Mouse (Mus musculus) adrenal gland, adult 8-10 months (tissue): Measurements from ENCODE around the gene Inhbc. TPM values are rescaled to one million over a fixed set of nuclear protein-coding genes. Genes with fewer than 3 reads are reported as not detected.

Experiments
- DNase-seq: peaks from one replicate; pipeline ENCODE4 v3.0.0; 2022
- total RNA-seq, 4 experiments: library from RNA; stranded (reverse); gene quantifications; 2 replicates each; pipeline ENCODE4 v1.2.4; 2022

Gene Inhbc
- total RNA-seq, 4 experiments from 2014 or later = not detected

DNA sequence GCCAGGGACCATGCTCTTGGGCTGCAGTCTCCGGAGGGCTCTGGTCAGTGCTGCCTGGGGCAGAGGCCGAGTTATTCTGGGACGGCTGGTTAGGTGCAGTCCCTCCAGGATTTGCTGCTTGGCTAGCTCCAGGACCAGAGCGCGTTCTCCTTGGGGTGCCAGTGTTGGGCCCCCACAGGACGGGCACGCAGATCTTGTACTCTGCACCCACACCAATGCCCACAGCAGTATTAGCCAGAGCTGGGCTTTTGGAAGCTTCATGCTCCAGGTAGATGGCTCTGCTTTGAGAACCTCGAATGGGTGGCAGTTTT, 19.0 kb downstream of the Inhbc start:
- DNase-seq = no peak

DNA sequence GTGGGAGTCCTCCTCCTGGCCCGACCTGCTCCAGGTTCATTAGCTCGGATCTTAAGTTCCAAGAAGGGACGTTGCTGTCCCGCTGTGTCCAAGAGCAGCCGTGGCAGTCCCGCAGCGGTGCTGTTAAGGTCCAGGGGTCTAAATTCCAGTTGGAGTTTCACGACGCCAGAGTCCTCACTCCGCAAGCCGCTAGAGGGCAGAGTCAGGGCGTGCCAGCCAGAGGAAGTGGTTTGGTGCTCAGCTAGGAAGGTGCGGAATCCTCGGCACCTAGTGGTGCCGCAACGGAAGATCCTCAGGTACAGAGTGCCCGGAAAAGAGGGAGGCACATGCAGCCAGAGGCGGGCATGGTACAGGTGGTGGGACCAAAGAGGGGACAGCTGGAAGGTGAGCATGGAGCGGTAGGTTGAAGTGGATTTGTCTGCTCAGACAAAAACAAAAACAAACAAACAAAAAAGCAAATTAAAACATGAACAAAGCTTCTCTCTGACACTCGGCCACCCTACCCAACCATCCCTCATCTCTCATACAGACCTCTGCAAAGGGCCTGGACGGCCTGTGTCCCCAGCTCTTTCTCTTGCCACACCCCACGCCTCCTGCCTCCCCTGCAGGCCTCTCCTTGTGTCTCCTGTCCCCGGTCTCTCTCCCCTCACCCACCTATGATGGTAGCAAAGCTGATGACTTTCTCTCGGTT, 19.5 kb downstream of the Inhbc start:
- no peak for DNase-seq

DNA sequence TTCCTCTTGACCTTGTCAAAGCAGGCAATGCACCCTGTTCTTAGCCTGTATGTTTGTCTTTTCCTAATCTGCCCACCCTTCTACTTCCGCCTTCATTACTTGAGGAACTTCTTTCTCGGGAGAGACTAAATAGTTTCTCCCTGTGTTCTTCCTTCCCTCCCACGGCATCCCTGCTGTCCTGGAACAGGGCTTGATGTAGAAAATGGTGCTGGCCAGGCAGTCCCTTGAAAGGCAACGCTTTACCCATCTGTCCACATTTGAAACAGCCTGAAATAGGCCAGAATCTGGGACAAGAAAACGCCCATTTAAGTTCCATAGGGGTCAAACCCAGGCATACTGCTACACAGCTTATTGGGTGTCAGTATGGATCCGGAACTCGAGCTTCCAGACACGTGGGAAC, 20.4 kb downstream of the Inhbc start:
- no peak for DNase-seq

DNA sequence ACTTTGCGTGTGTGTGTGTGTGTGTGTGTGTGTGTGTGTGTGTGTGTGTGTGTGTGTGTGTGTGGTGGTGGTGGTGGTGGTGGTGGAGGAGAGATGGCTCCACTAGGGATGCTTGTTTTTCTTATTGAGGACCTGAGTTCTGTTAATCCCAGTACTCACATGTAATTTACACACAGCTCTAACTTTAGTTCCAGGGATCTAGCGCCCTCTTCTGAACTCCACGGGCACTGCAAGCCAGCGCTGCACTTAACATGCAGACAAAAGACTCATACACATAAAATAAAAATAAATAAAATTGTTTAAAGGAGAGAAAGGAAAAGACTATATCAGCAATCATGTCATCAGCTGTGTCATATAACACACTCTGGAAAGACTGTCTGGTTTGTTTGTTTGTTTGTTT, 21.3 kb downstream of the Inhbc start:
- no peak for DNase-seq

DNA sequence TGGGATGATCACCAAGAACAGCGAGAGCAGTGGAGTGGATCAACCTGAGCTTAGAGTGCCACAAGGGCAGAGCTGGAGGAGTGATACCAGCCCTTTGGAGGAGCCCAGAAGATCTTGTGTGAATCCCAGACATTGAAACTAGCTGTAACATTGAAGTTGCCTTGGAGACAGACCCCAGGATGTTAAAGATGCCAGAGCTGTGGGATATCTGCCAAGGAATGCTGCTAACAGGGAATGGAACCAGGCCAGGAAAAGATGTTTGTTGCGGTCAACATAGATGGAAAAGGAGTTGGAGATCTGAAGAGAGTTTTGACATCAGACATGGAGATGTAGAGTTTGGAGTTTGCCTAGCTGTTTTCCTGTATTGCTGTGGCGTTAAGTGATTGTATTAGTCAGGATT, 24.1 kb downstream of the Inhbc start:
- DNase-seq = no peak

DNA sequence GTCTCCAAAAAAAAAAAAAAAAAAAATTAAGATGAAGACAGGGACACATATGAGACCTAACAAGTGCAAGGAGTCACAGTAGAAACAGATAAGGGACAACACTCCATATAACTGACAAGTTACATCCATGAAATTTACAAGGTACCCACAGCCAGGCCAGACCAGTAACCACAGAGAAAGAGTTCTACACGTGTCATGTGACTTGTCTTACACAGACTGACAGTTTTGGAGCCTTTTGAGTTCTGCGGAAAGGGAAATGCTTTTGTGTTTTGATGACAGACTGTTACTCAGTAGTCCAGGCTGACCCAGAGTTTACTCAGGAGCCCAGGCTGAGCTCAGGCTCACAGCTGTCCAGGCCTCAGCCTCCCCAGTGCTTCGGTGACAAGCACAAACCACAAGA, 27.2 kb downstream of the Inhbc start:
- DNase-seq = no peak

DNA sequence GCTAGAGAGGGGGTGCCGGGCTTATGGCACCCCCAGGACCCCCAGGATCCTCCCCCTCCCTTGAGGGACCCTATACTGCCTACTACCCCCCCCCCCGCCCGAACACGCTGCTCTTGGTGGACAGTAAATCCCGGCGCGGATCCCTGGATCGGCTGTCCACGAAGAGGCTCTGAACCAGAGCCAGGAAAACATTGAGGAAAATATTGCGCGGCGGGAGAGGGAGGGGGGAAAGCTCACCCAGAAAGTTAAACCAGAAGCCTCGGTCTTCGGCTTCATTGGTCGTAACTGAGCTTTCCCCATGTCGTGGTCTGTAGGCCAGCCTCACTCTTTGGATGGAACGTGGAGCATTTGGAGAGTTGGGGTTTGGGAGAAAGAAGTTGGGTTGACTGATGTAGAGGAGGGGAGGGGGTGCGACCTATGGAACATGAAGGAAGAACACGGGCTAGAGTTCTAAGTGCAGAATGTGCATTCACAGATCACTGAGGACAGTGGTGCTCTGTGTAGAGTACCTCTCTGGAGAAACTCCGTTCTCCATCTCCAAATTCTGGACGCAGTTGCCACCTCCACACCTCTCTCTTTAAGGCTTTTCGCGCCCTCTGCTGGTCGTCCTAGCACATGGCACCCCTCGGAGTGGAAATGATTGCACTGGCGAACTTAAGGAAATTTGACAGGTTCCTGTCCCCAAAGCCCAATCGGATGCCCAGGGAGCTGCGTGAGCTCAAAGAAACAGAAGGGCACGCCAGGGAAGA, 28.2 kb downstream of the Inhbc start, which contains the start of gene Gli1:
Gene Gli1 (minus strand): TSS at position 84 of the 749 bp plus-strand sequence.
- DNase-seq = peak; percentile 73

DNA sequence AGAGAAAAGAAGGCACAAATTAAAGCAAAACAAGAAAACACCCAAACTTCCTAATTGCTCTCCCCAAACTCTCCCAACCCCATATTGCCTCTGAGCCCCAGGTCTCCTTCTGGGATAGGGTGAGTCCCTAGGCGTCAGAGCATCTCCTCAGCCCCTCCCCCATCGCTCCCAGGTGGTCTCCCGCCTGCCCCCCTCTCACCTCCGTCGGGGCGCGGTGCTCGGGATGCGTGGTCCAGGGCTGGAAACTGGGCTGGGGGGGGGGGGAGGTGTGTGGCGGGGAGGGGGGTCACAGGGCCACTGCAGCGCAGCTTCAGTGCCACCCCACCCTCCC, 28.9 kb downstream of the Inhbc start:
- DNase-seq = no peak

DNA sequence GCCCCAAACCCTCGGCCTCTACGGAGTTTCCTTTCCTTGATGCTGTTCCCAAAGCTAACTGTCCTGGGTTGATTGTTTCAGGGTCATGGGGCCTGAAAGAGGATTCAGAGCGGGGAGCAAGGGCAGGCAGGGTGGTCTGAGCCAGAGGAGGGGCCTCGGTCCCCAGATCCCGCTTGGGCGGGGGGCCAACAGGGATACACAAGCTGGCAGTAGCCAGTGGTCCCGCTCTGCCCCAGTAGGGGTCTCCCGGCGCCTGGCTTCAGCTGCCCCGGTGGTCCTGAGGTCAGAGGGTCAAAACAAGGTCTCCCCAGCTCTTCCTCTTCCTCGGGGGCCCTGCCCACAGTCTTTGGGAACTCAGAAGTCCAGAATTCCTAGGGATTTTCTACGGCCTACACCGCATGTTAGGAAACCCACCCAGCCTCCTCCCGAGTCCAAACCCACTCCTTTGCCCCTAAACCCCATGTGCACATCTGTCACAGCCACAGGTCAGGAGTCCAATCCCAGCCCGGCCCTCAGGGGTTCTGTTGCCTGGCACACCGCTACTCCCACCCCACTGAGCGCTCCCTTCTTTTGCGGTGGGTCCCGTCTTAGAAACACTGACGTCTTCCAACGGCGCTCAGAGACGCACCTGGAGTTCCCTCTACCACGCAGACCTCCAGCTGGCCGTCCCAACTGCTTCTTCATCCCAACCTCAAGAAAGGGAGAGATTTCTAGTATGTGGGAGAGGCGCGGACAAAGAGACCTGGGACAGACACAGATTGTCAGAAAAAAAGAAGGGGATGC, 29.5 kb downstream of the Inhbc start:
- DNase-seq = no peak

DNA sequence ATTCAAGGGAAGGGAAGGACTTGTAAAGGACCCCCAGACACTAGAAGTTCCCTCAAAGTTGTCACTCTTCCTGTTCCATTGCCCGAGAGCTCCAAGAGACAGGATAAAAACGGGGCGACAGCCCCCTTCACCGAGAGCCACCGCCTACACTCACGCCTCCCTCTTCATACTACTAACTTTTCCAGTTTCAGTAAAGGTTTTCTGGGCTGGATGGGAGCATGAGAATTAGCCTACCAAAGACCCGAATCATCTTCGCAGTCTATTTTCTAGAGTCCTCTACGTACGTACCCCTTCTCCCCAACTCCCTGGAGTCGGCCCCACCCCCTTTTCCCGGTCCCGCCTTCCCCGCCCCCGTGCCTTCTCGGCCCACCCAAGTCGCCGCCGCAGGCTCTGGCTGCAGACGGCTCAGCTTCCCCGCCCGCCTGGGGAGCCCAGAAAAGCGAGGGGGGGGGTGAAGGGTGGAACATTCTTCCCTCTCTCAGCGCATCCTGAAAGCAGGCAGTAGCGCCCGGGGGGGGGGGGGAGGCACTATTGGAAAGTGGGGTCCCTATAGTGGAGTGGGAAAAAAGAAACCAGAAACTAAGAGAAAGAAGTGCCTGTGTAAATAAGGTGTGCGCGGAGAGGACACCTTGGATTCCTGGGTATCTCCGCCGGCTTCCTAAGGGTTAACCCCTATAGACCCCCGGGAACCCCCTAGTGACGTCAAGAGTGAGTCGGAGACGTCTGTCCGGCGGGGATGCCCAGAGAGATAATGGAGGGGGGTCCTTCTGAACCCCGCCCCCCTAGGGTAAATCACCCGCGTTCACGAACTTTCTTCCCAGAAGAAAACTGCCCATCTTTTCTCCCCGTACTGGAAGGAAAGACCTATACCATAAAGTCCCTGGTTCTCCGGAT, 30.3 kb downstream of the Inhbc start:
- DNase-seq = no peak

DNA sequence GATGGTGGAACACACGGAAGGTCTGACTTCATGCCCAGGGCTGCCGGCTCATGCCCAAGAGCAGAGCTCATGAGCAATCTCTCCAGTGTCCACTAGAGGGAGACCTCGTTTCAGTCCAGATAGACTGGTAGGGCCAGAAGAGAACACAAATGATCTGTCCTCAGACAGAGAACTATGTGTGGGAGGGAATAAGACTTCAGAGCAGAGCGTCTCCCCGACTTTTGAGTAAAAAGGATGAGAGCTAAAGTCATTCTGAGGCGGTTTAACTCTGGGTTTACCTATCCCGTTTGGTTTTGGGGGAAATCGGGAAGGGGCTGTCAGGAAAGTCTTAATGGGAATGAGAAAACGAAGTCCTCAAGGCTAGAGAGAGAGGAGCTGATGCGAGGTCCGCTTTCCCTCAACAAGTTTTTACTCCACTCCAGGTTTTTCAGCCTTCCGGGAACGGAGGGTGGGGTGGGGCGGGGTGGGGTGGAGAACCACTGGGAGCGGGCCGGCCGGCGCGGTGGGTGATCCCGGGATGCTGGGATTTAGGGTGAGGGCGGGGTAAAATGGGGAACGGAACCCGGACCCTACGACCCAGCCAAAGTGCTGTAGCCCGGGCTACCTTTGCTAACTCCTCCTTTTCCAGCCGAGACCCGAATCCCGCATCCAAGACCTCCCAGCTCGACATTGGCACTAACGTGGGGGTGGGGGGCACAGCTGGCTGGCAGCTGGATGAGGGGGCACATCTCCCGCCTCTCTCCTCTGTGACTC, 31.1 kb downstream of the Inhbc start:
- peak; percentile 80 for DNase-seq

DNA sequence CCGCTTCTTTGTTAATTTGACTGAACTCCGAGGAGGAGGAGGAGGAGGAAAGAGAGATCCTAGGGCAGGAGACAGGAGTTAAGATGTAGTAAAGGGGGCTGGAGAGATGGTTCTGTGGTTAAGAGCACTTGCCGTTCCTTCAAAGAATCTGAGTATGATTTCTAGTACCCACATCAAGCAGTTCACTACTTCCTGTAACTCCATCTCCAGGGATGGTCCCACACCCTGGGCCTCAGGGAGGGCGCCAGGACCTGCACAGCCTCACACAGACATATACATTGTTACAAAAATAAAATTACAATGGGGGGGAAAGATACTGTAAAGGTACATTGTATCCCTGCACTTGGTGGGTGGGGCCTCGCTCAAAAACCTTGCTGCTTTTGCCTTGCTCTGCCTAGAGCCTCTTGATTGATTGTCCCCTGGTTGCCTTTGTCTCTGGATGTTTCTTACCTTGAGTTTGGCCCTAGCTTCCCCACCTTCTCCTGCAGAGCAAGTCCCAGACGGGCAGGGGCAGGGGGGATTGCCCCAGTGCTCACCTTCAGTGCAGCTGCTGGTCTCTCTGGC, 32.6 kb downstream of the Inhbc start:
- DNase-seq = no peak

DNA sequence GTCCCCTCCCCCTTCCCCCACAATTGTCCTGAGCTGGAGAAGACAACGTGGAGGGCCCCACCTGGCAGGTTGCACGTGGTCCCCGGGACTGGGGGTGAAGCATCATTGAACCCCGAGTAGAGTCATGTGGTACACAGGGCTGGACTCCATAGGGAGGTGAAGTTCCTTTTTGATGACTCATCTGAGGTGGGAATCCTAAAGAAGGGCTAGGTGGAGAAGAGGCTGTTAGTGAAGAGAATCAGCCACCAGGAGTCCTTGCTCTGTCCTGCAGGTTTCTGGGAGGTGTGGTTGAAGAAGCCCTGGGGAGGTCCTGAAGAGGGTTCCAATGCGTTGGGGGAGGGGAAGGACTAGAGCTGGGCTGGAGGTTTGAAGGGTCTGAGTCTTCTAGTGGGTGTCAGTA, 33.3 kb downstream of the Inhbc start:
- DNase-seq = no peak

DNA sequence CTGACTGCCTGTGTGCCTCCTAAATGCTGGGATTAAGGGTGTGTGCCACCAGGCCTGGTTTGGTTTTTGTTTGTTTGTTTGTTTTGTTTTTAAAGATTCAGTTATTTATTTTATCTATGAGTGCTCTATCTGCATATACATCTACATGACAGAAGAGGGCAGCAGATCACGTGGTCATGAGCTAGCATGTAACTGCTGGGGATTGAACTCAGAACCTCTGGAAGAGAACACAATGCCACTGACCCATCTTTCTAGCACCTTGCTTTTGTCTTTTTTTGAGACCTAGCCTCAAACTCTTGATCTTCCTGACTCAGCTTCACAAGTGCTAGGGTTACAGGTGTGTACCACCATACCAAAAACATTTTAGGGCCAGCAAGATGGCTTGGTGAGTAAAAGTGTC, 35.0 kb downstream of the Inhbc start:
- no peak for DNase-seq

DNA sequence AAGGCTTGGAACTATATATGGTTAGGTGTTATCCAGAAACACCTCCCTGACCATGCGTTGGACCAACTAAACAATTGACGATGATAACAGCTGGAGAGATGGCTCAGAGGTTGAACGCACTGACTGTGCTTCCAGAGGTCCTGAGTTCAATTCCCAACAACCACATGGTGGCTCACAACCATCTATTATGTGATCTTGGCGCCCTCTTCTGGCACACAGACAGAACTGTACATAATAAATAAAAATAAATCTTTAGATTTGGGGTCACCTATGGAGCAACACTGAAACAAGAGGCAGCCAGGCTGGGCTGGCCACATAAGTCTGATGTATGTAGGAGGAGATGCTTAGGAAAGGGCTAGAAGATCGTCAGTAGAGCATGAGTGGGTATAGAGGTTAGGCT, 37.1 kb downstream of the Inhbc start:
- DNase-seq = no peak

DNA sequence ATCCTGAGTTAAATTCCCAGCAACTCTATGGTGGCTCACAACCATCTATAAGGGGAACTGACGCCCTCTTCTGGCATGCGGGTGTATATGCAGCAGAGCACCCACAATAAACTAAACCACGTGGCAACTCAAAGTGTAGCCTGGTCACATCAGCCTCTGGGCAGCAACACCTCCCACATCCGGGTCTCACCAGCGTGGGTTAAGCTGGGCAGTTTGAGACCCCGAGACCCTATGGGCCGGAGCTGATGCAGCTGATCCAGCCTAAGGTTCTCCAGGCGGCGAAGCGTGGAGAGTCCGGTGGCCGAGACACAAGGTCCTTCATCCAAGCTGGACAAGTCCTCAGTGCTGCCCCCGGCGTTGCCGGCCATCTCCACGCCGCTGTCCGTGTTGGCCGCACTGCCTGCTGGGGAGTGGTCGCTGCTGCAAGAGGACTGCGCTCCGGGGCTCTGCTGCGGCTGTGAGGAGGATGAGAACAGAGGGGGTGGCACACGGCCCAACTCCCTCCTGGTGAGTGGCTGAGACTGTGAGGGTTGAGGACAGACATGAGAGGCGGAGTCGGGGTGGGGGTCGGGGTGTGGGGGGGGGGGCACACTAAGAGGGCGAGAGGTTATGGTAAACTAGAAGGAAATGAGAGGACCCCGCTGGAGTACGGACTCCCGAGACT, 37.9 kb downstream of the Inhbc start:
- DNase-seq = no peak

DNA sequence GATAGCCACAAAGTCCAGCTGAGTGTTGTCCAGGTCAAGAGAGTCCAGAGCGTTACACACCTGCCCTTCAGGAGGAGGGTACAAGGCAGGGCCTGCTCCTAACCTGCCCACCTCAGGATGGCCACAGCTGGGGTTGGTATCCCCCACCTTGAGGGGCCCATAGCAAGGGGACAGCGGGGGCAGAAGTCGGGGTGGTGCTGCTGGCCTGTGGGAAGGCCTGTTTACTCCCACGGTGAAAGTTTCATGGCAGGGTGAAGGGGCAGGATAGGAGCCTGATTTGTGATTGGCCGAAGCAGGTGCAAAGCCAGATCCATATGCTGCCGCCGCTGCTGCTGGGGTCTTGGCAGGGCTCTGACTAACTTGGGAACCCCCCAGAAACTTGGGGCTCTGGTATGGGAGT, 40.0 kb downstream of the Inhbc start:
- no peak for DNase-seq

DNA sequence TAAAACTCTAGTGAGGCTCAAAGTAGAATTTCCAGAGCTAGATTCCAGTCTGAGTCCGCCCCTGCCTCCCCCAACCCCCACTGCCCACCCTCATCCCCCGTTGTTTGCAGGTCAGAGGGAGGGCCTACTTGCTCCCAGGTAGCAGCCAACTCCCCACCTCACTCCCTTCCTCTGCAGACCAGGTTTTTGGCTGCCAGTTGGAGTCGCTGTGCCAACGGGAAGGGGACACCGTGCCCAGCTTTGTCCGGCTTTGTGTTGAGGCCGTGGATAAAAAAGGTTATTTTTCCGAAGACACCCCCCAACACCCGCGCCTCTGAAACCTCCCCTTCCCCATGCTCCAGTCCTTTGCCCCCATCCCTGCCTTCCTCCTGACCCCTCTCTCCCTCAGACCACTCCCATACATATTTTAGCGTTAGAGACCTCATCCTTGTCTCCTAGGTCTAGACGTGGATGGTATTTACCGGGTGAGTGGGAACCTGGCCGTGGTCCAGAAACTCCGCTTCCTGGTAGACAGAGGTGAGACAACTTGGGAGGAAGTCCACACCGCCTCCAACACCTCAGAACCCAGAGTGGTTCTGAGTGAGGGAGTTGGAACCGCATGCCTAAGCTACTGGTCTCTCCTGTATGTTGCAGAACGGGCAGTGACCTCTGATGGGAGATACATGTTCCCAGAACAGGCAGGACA, 42.6 kb downstream of the Inhbc start:
- DNase-seq = no peak

DNA sequence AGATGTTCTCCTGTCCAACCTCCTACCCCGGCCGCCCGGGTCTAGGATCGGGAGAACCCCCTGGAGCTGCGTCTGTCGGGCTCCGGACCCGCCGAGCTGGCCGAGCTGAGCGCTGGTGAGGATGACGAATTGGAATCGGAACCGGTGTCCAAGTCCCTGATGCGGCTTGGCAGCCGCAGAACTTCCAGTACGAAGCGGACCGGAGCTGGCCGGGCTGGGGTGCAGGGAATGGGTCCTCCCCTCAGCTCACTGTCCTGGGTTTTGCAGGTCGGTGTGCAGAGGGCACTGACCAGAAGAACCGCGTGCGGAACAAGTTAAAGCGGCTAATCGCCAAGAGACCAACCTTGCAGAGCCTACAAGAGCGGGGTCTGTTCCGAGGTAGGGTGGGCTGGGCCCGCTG, 43.4 kb downstream of the Inhbc start:
- DNase-seq = no peak

DNA sequence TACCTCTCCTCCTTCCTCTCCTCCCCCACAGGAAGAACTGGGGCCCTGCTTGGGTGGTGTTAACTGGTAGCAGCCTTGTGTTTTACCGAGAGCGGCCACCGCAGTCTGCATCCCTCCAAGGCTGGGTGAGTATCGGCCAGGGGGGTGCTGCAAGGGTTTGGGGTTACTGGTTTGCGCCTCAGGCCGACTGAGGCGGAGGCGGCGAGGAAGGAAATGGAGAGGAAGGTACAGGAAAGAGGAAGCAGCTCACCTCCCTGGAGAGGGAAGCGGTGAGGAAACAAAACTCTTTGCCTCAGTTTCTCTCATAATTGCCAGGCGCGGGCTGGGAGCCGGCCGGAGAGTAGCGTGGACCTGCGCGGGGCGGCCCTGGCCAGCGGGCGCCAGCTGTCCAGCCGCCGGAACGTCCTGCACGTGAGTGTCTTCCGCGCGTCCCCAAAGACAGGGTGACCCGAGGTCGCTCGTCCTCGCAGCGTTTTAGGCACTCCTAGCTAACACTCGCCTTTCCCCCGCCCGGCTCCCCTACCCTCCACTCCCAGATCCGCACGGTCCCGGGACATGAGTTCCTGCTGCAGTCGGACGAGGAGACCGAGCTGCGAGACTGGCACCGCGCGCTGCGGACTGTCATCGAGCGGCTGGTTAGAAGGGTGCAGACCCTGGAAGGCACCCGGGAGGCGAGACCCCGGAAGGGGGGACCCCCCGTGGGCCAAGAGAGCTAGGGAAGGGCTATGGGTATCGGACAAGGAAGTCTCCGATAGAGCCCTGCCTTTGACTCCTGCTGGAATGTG, 44.0 kb downstream of the Inhbc start:
- no peak for DNase-seq
